Mouse (Mus musculus) cerebellum, adult (tissue): ENCODE measurements around the gene Carnmt1.
A peak's percentile ranks its signal among the peaks of the same experiment; 100 is the strongest.

Experiments
- ATAC-seq: cut with Nextera tagmentation; 2 replicates; pipeline ENCODE4 v1.9.2; 2017; ENCODE audit warnings: mild to moderate bottlenecking, moderate library complexity, mixed read lengths; ENCODE audit not compliant: insufficient number of reproducible peaks, low FRiP score, low TSS enrichment

Carnmt1 gene

GRCm38 (mm10) chr19:18710903-18711302 is 40.3 kb downstream of the Carnmt1 start:
- no peak for ATAC-seq

GRCm38 (mm10) chr19:18711589-18711988 is 41.0 kb downstream of the Carnmt1 start:
- ATAC-seq: no peak

GRCm38 (mm10) chr19:18712153-18712865 is 41.7 kb downstream of the Carnmt1 start:
- no peak for ATAC-seq

GRCm38 (mm10) chr19:18712866-18713300 is 42.3 kb downstream of the Carnmt1 start, which contains the start of gene D030056L22Rik:
Gene D030056L22Rik (plus strand): TSS chr19:18713193.
- ATAC-seq: peak; percentile 95

GRCm38 (mm10) chr19:18713357-18713756 is 42.8 kb downstream of the Carnmt1 start:
- peak; percentile 37 for ATAC-seq

- ATAC-seq: no peak
Observed at GRCm38 (mm10) chr19:18716374-18716773, 45.8 kb downstream of the Carnmt1 start.

GRCm38 (mm10) chr19:18720337-18720736 is 49.8 kb downstream of the Carnmt1 start:
- no peak for ATAC-seq

- no peak for ATAC-seq
Observed at GRCm38 (mm10) chr19:18725186-18725585, 54.6 kb downstream of the Carnmt1 start.

- no peak for ATAC-seq
Observed at GRCm38 (mm10) chr19:18730255-18730654, 59.7 kb downstream of the Carnmt1 start.

- no peak for ATAC-seq
Observed at GRCm38 (mm10) chr19:18731077-18731476, 60.5 kb downstream of the Carnmt1 start.

GRCm38 (mm10) chr19:18735901-18736300 is 65.3 kb downstream of the Carnmt1 start:
- no peak for ATAC-seq

GRCm38 (mm10) chr19:18739146-18739545 is 68.6 kb downstream of the Carnmt1 start:
- no peak for ATAC-seq

- no peak for ATAC-seq
Observed at GRCm38 (mm10) chr19:18743946-18744345, 73.4 kb downstream of the Carnmt1 start.

- ATAC-seq: no peak
Observed at GRCm38 (mm10) chr19:18746576-18747340, 76.2 kb downstream of the Carnmt1 start.

GRCm38 (mm10) chr19:18747379-18747778 is 76.8 kb downstream of the Carnmt1 start:
- no peak for ATAC-seq

GRCm38 (mm10) chr19:18749598-18750339 is 79.2 kb downstream of the Carnmt1 start, which contains the start of gene Trpm6:
Gene Trpm6 (plus strand): TSS chr19:18749983.
- ATAC-seq: no peak
